Mouse (Mus musculus) ES-E14 (cell line): Measurements from ENCODE around the gene Sh2d6.

Experiments
- HCFC1 ChIP-seq: IDR thresholded peaks from 2 replicates; pipeline ENCODE4 v1.6.1; 2012; ENCODE audit warnings: low read length, inconsistent platforms, borderline replicate concordance; ENCODE audit not compliant: insufficient read depth
- MAFK ChIP-seq: IDR thresholded peaks from 2 replicates; pipeline ENCODE4 v1.6.1; 2014; ENCODE audit warnings: mild to moderate bottlenecking, low read depth, low read length, inconsistent platforms; ENCODE audit not compliant: insufficient read depth
- ZC3H11A ChIP-seq: IDR thresholded peaks from 2 replicates; pipeline ENCODE4 v1.6.1; 2012; ENCODE audit warnings: low read depth, mild to moderate bottlenecking, inconsistent platforms, low read length, borderline replicate concordance

DNA sequence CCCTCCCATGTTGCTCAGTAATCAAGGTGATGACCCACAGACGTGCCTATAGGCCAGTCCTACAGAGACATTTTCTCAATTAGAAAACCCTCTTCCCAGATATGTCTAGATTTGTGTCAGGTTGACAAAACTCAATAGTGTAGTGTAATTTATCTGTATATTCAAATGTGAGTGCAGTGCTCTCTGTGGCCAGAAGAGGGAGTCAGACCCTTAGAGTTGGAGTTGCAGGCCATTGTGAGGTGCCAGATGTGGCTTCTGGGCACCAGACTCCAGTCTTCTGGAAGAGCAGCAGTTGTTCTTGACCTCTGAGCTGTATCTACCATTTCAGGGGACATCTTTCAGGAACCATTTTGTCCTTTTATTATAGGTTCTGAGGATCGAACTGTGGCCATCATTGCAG lies 25.6 kb upstream of the Sh2d6 start:
- TF ChIP-seq HCFC1: no peak
- TF ChIP-seq MAFK: no peak
- no peak; the same call in 1 of the 2 replicates for TF ChIP-seq ZC3H11A
